Mouse (Mus musculus): ENCODE measurements at regions not wholly inside any gene's neighbourhood (a gene's known extent, or its start where the extent isn't known, plus 50 kb on each side); places are given as distances from the start of the nearest gene placed in this dataset.

GRCm38 (mm10) chr2:178688586-178688985 lies 258.3 kb downstream of the Cdh26 start:
- 50% methylated on average over 6 of the region's 6 CpGs for WGBS
- Histone ChIP-seq H3K27me3 (ENCODE audit: control insufficient read depth, insufficient read depth, low read length) (no peaks in the 10 kb centered on the region), H3K4me1 (ENCODE audit: control insufficient read depth, insufficient read depth, low read length) (no peaks in the 10 kb centered on the region; the same call in 1 of the 2 replicates), H3K4me3 (replicated peaks; ENCODE audit: insufficient read depth, low read depth, low read length) (no peak overlapping the region), H3K27ac (ENCODE audit: insufficient read depth, low read length) (no peak overlapping the region)
- TF ChIP-seq CTCF (IDR thresholded peaks at IDR 0.05; ENCODE audit: borderline replicate concordance, insufficient read depth, low read depth, low read length) (no peak), POLR2A (IDR thresholded peaks at IDR 0.05; ENCODE audit: borderline replicate concordance, insufficient read depth, low read length) (no peak)
- DNase-seq: no peak

GRCm38 (mm10) chr2:178691190-178691864 lies 261.0 kb downstream of the Cdh26 start:
- H3K4me1 ChIP-seq (ENCODE audit: control insufficient read depth, insufficient read depth, low read length): no peaks in the 10 kb centered on the region; the same call in 1 of the 2 replicates
- no peaks in the 10 kb centered on the region for H3K27me3 ChIP-seq (ENCODE audit: control insufficient read depth, insufficient read depth, low read length)
- 77% methylated on average over 13 of the region's 13 CpGs for WGBS
- H3K27ac ChIP-seq (ENCODE audit: insufficient read depth, low read length): no peak overlapping the region
- TF ChIP-seq CTCF (IDR thresholded peaks at IDR 0.05; ENCODE audit: borderline replicate concordance, insufficient read depth, low read depth, low read length) (no peak), POLR2A (IDR thresholded peaks at IDR 0.05; ENCODE audit: borderline replicate concordance, insufficient read depth, low read length) (no peak)
- no peak overlapping the region for H3K4me3 ChIP-seq (replicated peaks; ENCODE audit: insufficient read depth, low read depth, low read length)
- no peak for DNase-seq

GRCm38 (mm10) chr2:178691865-178692228 lies 261.5 kb downstream of the Cdh26 start:
- DNase-seq: no peak
- Histone ChIP-seq H3K4me1 (ENCODE audit: control insufficient read depth, insufficient read depth, low read length) (no peaks in the 10 kb centered on the region; the same call in 1 of the 2 replicates), H3K27me3 (ENCODE audit: control insufficient read depth, insufficient read depth, low read length) (no peaks in the 10 kb centered on the region), H3K27ac (ENCODE audit: insufficient read depth, low read length) (no peak overlapping the region), H3K4me3 (replicated peaks; ENCODE audit: insufficient read depth, low read depth, low read length) (no peak overlapping the region)
- no peak for TF ChIP-seq POLR2A (IDR thresholded peaks at IDR 0.05; ENCODE audit: borderline replicate concordance, insufficient read depth, low read length)
- TF ChIP-seq CTCF (IDR thresholded peaks at IDR 0.05; ENCODE audit: borderline replicate concordance, insufficient read depth, low read depth, low read length): no peak
- 88% methylated on average over 4 of the region's 4 CpGs for WGBS

- no peaks in the 10 kb centered on the region for H3K27me3 ChIP-seq (ENCODE audit: control insufficient read depth, insufficient read depth, low read length)
- WGBS: 82% methylated on average over 3 of the region's 3 CpGs
- no peak for DNase-seq
- no peak overlapping the region for H3K27ac ChIP-seq (ENCODE audit: insufficient read depth, low read length)
- TF ChIP-seq CTCF (IDR thresholded peaks at IDR 0.05; ENCODE audit: borderline replicate concordance, insufficient read depth, low read depth, low read length) (no peak), POLR2A (IDR thresholded peaks at IDR 0.05; ENCODE audit: borderline replicate concordance, insufficient read depth, low read length) (no peak)
- no peak overlapping the region for H3K4me3 ChIP-seq (replicated peaks; ENCODE audit: insufficient read depth, low read depth, low read length)
- no peaks in the 10 kb centered on the region; the same call in 1 of the 2 replicates for H3K4me1 ChIP-seq (ENCODE audit: control insufficient read depth, insufficient read depth, low read length)
Observed at GRCm38 (mm10) chr2:178692231-178692630, 261.9 kb downstream of the Cdh26 start.

- H3K4me3 ChIP-seq (replicated peaks; ENCODE audit: insufficient read depth, low read depth, low read length): no peak overlapping the region
- no peaks in the 10 kb centered on the region for H3K4me1 ChIP-seq (ENCODE audit: control insufficient read depth, insufficient read depth, low read length)
- DNase-seq: peak; percentile 26 to 57
- TF ChIP-seq CTCF (IDR thresholded peaks at IDR 0.05; ENCODE audit: borderline replicate concordance, insufficient read depth, low read depth, low read length) (no peak), POLR2A (IDR thresholded peaks at IDR 0.05; ENCODE audit: borderline replicate concordance, insufficient read depth, low read length) (no peak)
- H3K27me3 ChIP-seq (ENCODE audit: control insufficient read depth, insufficient read depth, low read length): no peaks in the 10 kb centered on the region
- H3K27ac ChIP-seq (ENCODE audit: insufficient read depth, low read length): no peak overlapping the region
- WGBS: 6% methylated on average over 13 of the region's 13 CpGs
Observed at GRCm38 (mm10) chr2:178698648-178699047, 268.3 kb downstream of the Cdh26 start.

GRCm38 (mm10) chr2:178700825-178701224 lies 270.5 kb downstream of the Cdh26 start:
- DNase-seq: no peak
- H3K4me3 ChIP-seq (replicated peaks; ENCODE audit: insufficient read depth, low read depth, low read length): no peak overlapping the region
- no peak overlapping the region for H3K27ac ChIP-seq (ENCODE audit: insufficient read depth, low read length)
- H3K27me3 ChIP-seq (ENCODE audit: control insufficient read depth, insufficient read depth, low read length): no peaks in the 10 kb centered on the region
- no peaks in the 10 kb centered on the region for H3K4me1 ChIP-seq (ENCODE audit: control insufficient read depth, insufficient read depth, low read length)
- no peak for TF ChIP-seq POLR2A (IDR thresholded peaks at IDR 0.05; ENCODE audit: borderline replicate concordance, insufficient read depth, low read length)
- TF ChIP-seq CTCF (IDR thresholded peaks at IDR 0.05; ENCODE audit: borderline replicate concordance, insufficient read depth, low read depth, low read length): no peak
- 81% methylated on average over 3 of the region's 3 CpGs for WGBS

GRCm38 (mm10) chr2:178704510-178704909 lies 274.2 kb downstream of the Cdh26 start:
- Histone ChIP-seq H3K27me3 (ENCODE audit: control insufficient read depth, insufficient read depth, low read length) (no peaks in the 10 kb centered on the region), H3K27ac (ENCODE audit: insufficient read depth, low read length) (no peak overlapping the region), H3K4me3 (replicated peaks; ENCODE audit: insufficient read depth, low read depth, low read length) (no peak overlapping the region), H3K4me1 (ENCODE audit: control insufficient read depth, insufficient read depth, low read length) (no peaks in the 10 kb centered on the region)
- 88% methylated on average over 3 of the region's 3 CpGs for WGBS
- no peak for DNase-seq
- TF ChIP-seq CTCF (IDR thresholded peaks at IDR 0.05; ENCODE audit: borderline replicate concordance, insufficient read depth, low read depth, low read length): no peak
- TF ChIP-seq POLR2A (IDR thresholded peaks at IDR 0.05; ENCODE audit: borderline replicate concordance, insufficient read depth, low read length): no peak

- TF ChIP-seq CTCF (IDR thresholded peaks at IDR 0.05; ENCODE audit: borderline replicate concordance, insufficient read depth, low read depth, low read length) (no peak), POLR2A (IDR thresholded peaks at IDR 0.05; ENCODE audit: borderline replicate concordance, insufficient read depth, low read length) (no peak)
- DNase-seq: no peak
- WGBS: 22% methylated on average over 2 of the region's 2 CpGs
- Histone ChIP-seq H3K4me3 (replicated peaks; ENCODE audit: insufficient read depth, low read depth, low read length) (no peak overlapping the region), H3K27ac (ENCODE audit: insufficient read depth, low read length) (no peak overlapping the region), H3K4me1 (ENCODE audit: control insufficient read depth, insufficient read depth, low read length) (no peaks in the 10 kb centered on the region), H3K27me3 (ENCODE audit: control insufficient read depth, insufficient read depth, low read length) (no peaks in the 10 kb centered on the region)
Observed at GRCm38 (mm10) chr2:178708649-178709048, 278.3 kb downstream of the Cdh26 start.
